Mouse (Mus musculus) thymus, postnatal 36 days (tissue): ENCODE results near the gene Tmem145.

Experiments used
- DNase-seq, 2 experiments: peaks; one replicate each; pipeline ENCODE4 v3.0.0; 2022; ENCODE audit warnings: mixed read lengths in 2 of 2

The Tmem145 gene

GRCm38 (mm10) chr7:25293191-25293739, 12.6 kb upstream of the Tmem145 start:
- peak; percentile 1 to 34 for DNase-seq

- DNase-seq: no peak
Measured at GRCm38 (mm10) chr7:25294495-25294894, 11.4 kb upstream of the Tmem145 start.

GRCm38 (mm10) chr7:25294960-25295722, 10.8 kb upstream of the Tmem145 start:
- peak in 1 of 2 experiments; percentile 1 for DNase-seq

- peak; percentile 58 to 73 for DNase-seq
Measured at GRCm38 (mm10) chr7:25296945-25297453, 8.9 kb upstream of the Tmem145 start.

GRCm38 (mm10) chr7:25297454-25298325, 8.2 kb upstream of the Tmem145 start, which contains the start of gene Pafah1b3:
Gene Pafah1b3, minus strand, starts transcription at chr7:25297986.
- peak; percentile 85 to 86 for DNase-seq

- peak; percentile 3 to 25 for DNase-seq
Measured at GRCm38 (mm10) chr7:25301063-25301462, 4.8 kb upstream of the Tmem145 start, which contains the start of gene Prr19. Gene Prr19, plus strand, starts transcription at chr7:25301411.

- DNase-seq: peak in 1 of 2 experiments; percentile 0
Measured at GRCm38 (mm10) chr7:25303003-25303684, 2.8 kb upstream of the Tmem145 start.

GRCm38 (mm10) chr7:25303685-25304006, 2.3 kb upstream of the Tmem145 start:
- no peak for DNase-seq

GRCm38 (mm10) chr7:25305481-25305880, 425 bp upstream of the Tmem145 start:
- DNase-seq: no peak

- no peak for DNase-seq
Measured at GRCm38 (mm10) chr7:25306614-25306996, 699 bp downstream of the Tmem145 start.

GRCm38 (mm10) chr7:25308702-25309318, 2.9 kb downstream of the Tmem145 start:
- DNase-seq: no peak

GRCm38 (mm10) chr7:25309425-25309824, 3.5 kb downstream of the Tmem145 start:
- no peak for DNase-seq

GRCm38 (mm10) chr7:25311193-25311592, 5.3 kb downstream of the Tmem145 start:
- DNase-seq: no peak

- DNase-seq: no peak
Measured at GRCm38 (mm10) chr7:25313325-25313724, 7.4 kb downstream of the Tmem145 start.

GRCm38 (mm10) chr7:25314606-25315305, 8.8 kb downstream of the Tmem145 start:
- no peak for DNase-seq

- DNase-seq: peak in 1 of 2 experiments; percentile 36
Measured at GRCm38 (mm10) chr7:25315306-25316041, 9.6 kb downstream of the Tmem145 start.

GRCm38 (mm10) chr7:25316532-25317445, 10.9 kb downstream of the Tmem145 start, which contains the start of gene Megf8:
Gene Megf8, plus strand, starts transcription at chr7:25317164.
- DNase-seq: peak; percentile 87 to 89

- DNase-seq: no peak
Measured at GRCm38 (mm10) chr7:25317446-25317999, 11.6 kb downstream of the Tmem145 start.

GRCm38 (mm10) chr7:25322058-25322484, 16.2 kb downstream of the Tmem145 start:
- no peak for DNase-seq
